Mouse (Mus musculus) erythroblast, embryonic 14.5 days (primary cell): Measurements from ENCODE around the gene Tns1.

ENCODE experiments used
- GATA1 ChIP-seq: IDR thresholded peaks from 2 replicates; pipeline ENCODE4 v1.6.1; 2012; ENCODE audit warnings: low read length, inconsistent platforms, mixed read lengths
- TAL1 ChIP-seq: IDR thresholded peaks from 3 replicates; pipeline ENCODE4 v1.6.1; 2012; ENCODE audit warnings: low read length, inconsistent platforms, mixed read lengths

- TF ChIP-seq GATA1 (no peak), TAL1 (no peak)
Observed at GRCm38 (mm10) chr1:73905111-73905810, 219.0 kb downstream of the Tns1 start.
